Mouse (Mus musculus) lung, postnatal 10 days (tissue): ENCODE results near the gene Egfl8.
A peak's percentile ranks its signal among the peaks of the same experiment; 100 is the strongest.

Experiments used
- DNase-seq: peaks from one replicate; pipeline ENCODE4 v3.0.0; 2021

Egfl8 gene

GRCm38 (mm10) chr17:34648141-34648890 is 32.5 kb upstream of the Egfl8 start:
- DNase-seq = no peak

GRCm38 (mm10) chr17:34646906-34647787 is 31.4 kb upstream of the Egfl8 start, which contains the start of gene Atf6b:
Gene Atf6b, plus strand, starts transcription at chr17:34647146.
- DNase-seq = peak; percentile 98

- DNase-seq = peak; percentile 30
These were observed 30.2 kb upstream of the Egfl8 start for GRCm38 (mm10) chr17:34645831-34646511.

GRCm38 (mm10) chr17:34645256-34645829 is 29.6 kb upstream of the Egfl8 start:
- DNase-seq = no peak

- DNase-seq = peak; percentile 98
These were observed 28.8 kb upstream of the Egfl8 start, which contains the start of gene Fkbpl for GRCm38 (mm10) chr17:34644608-34645007. Gene Fkbpl, plus strand, starts transcription at chr17:34644764.

- no peak for DNase-seq
These were observed 28.2 kb upstream of the Egfl8 start for GRCm38 (mm10) chr17:34643944-34644343.

GRCm38 (mm10) chr17:34643379-34643778 is 27.6 kb upstream of the Egfl8 start:
- DNase-seq = no peak

- no peak for DNase-seq
These were observed 26.2 kb upstream of the Egfl8 start for GRCm38 (mm10) chr17:34641945-34642344.

GRCm38 (mm10) chr17:34640778-34641601 is 25.2 kb upstream of the Egfl8 start:
- DNase-seq = peak; percentile 72

GRCm38 (mm10) chr17:34639461-34640255 is 23.9 kb upstream of the Egfl8 start:
- no peak for DNase-seq

- no peak for DNase-seq
These were observed 21.7 kb upstream of the Egfl8 start for GRCm38 (mm10) chr17:34637459-34637858.

GRCm38 (mm10) chr17:34635671-34636070 is 19.9 kb upstream of the Egfl8 start:
- DNase-seq = no peak

GRCm38 (mm10) chr17:34632261-34632691 is 16.5 kb upstream of the Egfl8 start:
- DNase-seq = peak; percentile 92

GRCm38 (mm10) chr17:34631647-34632046 is 15.9 kb upstream of the Egfl8 start:
- no peak for DNase-seq

- DNase-seq = no peak
These were observed 15.1 kb upstream of the Egfl8 start for GRCm38 (mm10) chr17:34630761-34631301.

GRCm38 (mm10) chr17:34629796-34630603 is 14.2 kb upstream of the Egfl8 start:
- DNase-seq = no peak

- no peak for DNase-seq
These were observed 13.5 kb upstream of the Egfl8 start, which contains the start of gene Prrt1 for GRCm38 (mm10) chr17:34629221-34629751. Gene Prrt1, plus strand, starts transcription at chr17:34629533.

- no peak for DNase-seq
These were observed 12.8 kb upstream of the Egfl8 start for GRCm38 (mm10) chr17:34628644-34628967.

- DNase-seq = peak; percentile 32
These were observed 12.3 kb upstream of the Egfl8 start, which contains the start of gene Ppt2 for GRCm38 (mm10) chr17:34627943-34628643. Gene Ppt2, minus strand, starts transcription at chr17:34628510.
